Mouse (Mus musculus) neural tube, embryonic 12.5 days (tissue): Measurements from ENCODE around the gene Tfec. TPM values are rescaled to one million over a fixed set of nuclear protein-coding genes. Genes with fewer than 3 reads are reported as not detected.

Experiments used
- ATAC-seq: fragments of 200-750 bp; cut with Nextera tagmentation; 2 replicates; pipeline ENCODE4 v1.8.0; 2017; ENCODE audit warnings: low read depth, mild to moderate bottlenecking, moderate TSS enrichment, moderate library complexity; ENCODE audit not compliant: low FRiP score
- H3K27ac ChIP-seq: fragments of 300-500 bp; sonication (generic); 2 replicates; pipeline ENCODE4 v1.5.1; 2016
- H3K27me3 ChIP-seq: fragments of 300-500 bp; sonication (generic); replicated peaks from 2 replicates; pipeline ENCODE4 v1.6.1; 2016; ENCODE audit warnings: mild to moderate bottlenecking
- H3K36me3 ChIP-seq: fragments of 300-500 bp; sonication (generic); 2 replicates; pipeline ENCODE4 v1.6.1; 2016; ENCODE audit warnings: mild to moderate bottlenecking
- H3K4me1 ChIP-seq: fragments of 300-500 bp; sonication (generic); 2 replicates; pipeline ENCODE4 v1.6.1; 2016
- H3K4me2 ChIP-seq: fragments of 300-500 bp; sonication (generic); replicated peaks from 2 replicates; pipeline ENCODE4 v1.6.1; 2016; ENCODE audit warnings: mild to moderate bottlenecking
- H3K4me3 ChIP-seq: fragments of 300-500 bp; sonication (generic); 2 replicates; pipeline ENCODE4 v1.5.1; 2016
- H3K9ac ChIP-seq: fragments of 300-500 bp; sonication (generic); 2 replicates; pipeline ENCODE4 v1.6.1; 2016; ENCODE audit warnings: mild to moderate bottlenecking
- H3K9me3 ChIP-seq: fragments of 300-500 bp; sonication (generic); 2 replicates; pipeline ENCODE4 v1.6.1; 2016; ENCODE audit warnings: mild to moderate bottlenecking
- WGBS: fragments of 180-500 bp; shearing (Covaris S2); methylation state at CpG from one replicate; pipeline ENCODE4 v1.1.7; 2016; 5-methylcytosine and 5-hydroxymethylcytosine counted together
- polyA plus RNA-seq: library from polyadenylated mRNA; unstranded; fragments of >200 nt; fragmentation: Nextera tagmentation; extraction: Ambion mirVana; gene quantifications from 2 replicates; pipeline ENCODE4 v1.2.1, GENCODE M21; 2016

Gene Tfec
- 0.43 and 0.71 TPM in 2 replicates for polyA plus RNA-seq

DNA sequence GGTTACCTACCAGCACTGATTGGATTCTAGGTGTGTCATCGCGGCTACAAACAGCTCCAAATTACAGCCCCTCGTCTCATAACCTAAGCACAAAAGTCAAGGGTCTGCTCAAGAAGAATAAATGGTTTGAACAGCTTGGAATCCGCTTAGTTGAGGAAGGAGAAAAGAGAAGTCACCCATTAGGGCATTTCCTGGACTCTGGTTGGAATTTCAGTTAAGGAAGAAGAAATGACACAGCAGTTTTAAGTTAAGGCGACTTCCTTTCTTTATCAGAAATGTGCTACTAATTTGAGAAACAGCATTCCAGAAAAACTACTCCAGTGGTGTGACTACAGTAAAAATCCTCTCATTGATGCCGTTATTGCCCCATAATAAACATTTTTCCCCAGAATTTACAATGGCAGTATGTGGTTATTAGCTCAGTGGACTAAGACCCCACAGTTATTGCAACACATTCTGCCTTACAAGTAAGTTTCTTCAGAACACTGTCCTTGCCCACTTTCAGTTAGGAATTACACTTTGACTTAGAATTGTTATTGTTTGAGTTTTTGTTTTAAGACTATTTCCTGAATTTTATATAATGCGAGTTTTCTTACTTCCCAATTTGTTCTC, at the start of gene Tfec:
Gene Tfec (minus strand): TSS at position 191 of the 612 bp plus-strand sequence.
- no peak for ATAC-seq
- H3K4me1 ChIP-seq: no peaks in the 10 kb centered on the region
- no peaks in the 10 kb centered on the region for H3K27me3 ChIP-seq
- WGBS: 87% methylated on average over 7 of the region's 7 CpGs
- no peaks in the 10 kb centered on the region for H3K9me3 ChIP-seq
- H3K36me3 ChIP-seq: no peaks in the 10 kb centered on the region
- no peak within 1 kb of the TSS for H3K4me3 ChIP-seq
- no peak within 1 kb of the TSS for H3K4me2 ChIP-seq
- no peak within 1 kb of the TSS for H3K27ac ChIP-seq
- H3K9ac ChIP-seq: no peak within 1 kb of the TSS

DNA sequence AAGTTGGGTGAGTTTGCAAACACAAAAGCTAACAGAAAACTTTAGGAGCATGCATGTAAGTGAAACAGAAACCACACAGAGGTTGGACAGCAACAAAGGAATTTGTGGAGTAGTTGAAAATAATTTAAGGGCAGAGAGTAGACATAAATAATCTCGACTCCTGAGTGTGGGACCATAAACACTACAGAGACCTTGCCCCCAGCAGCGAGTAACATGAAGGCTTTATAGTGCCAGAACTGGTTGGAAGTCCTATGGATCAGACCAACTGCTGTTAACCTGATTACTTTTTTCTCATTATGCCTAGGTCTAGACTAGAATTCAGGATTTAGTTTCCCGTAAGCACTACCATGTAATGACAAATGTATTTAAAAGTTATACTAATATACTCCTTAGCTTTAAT, 49.6 kb upstream of the Tfec start:
- no peaks in the 10 kb centered on the region for H3K9me3 ChIP-seq
- H3K9ac ChIP-seq: no peak overlapping the region
- 55% methylated on average over 3 of the region's 3 CpGs for WGBS
- H3K27me3 ChIP-seq: no peaks in the 10 kb centered on the region
- H3K27ac ChIP-seq: no peak overlapping the region
- H3K4me2 ChIP-seq: no peak overlapping the region
- ATAC-seq: no peak
- H3K4me3 ChIP-seq: no peak overlapping the region
- H3K36me3 ChIP-seq: no peaks in the 10 kb centered on the region
- no peaks in the 10 kb centered on the region for H3K4me1 ChIP-seq

DNA sequence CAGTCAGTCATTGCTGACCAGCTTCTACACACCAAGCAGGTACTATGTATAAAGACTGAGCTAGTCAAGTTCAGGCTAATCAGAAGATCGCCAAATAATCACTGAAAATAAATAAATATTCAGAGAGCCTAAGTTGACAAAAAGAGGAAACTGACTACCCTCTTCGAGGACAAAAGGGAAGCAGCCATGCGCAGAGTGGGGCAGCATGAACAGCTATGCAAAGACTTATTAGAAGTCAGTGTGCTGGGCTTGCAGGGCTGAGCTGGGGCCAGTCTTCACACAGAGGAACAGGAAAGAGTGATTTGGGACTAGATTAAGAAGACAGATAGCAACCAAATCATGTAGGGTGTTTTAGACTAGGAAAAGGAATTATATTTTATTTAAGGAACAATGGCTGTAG, 45.3 kb upstream of the Tfec start:
- WGBS: 87% methylated on average over 3 of the region's 3 CpGs
- H3K4me1 ChIP-seq: no peaks in the 10 kb centered on the region
- H3K4me2 ChIP-seq: no peak overlapping the region
- no peak for ATAC-seq
- no peak overlapping the region for H3K4me3 ChIP-seq
- H3K9ac ChIP-seq: no peak overlapping the region
- H3K27ac ChIP-seq: no peak overlapping the region
- no peaks in the 10 kb centered on the region for H3K9me3 ChIP-seq
- no peaks in the 10 kb centered on the region for H3K27me3 ChIP-seq
- H3K36me3 ChIP-seq: no peaks in the 10 kb centered on the region

DNA sequence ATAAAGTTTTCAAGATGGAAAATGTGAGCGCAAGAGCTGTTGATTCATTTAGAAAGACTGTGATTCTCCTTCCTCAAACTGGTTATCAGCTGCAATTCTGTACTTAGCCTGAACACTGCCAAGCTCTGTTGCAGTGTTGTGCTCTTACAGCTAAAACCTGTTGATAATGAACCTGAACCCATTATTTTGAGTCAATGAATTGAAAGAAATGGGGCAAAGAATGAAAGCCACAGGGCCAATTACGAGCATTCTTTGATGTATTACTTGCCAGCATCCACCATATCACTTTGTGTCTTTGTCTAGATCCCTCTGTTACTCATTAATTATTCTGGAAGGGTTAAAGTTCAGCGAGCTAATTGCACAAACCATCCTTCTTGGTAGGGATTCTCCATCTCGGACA, 44.2 kb upstream of the Tfec start:
- WGBS: 50% methylated on average over 4 of the region's 4 CpGs
- H3K9ac ChIP-seq: no peak overlapping the region
- no peaks in the 10 kb centered on the region for H3K36me3 ChIP-seq
- H3K9me3 ChIP-seq: no peaks in the 10 kb centered on the region
- H3K4me1 ChIP-seq: no peaks in the 10 kb centered on the region
- no peak overlapping the region for H3K4me2 ChIP-seq
- no peak overlapping the region for H3K27ac ChIP-seq
- no peak for ATAC-seq
- no peaks in the 10 kb centered on the region for H3K27me3 ChIP-seq
- H3K4me3 ChIP-seq: no peak overlapping the region

DNA sequence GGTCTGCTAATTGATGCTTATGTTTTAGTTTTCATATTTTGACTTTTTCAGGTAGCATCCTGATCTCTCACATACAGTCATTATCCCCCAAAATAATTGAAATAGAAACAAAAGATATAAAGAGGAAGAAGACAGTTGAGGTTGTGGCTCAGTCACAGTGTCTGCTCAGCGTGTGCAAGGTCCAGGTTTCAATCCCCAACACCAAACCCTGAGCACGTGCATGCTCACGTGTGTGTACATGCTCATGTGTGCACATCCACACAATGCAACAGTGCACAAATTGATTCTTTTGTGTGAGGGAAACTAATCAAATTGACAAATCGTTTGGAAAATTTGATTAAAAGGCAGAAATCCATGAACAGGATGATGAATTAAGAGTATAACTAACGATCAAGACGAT, 32.8 kb upstream of the Tfec start:
- H3K4me3 ChIP-seq: no peak overlapping the region
- H3K9me3 ChIP-seq: no peaks in the 10 kb centered on the region
- H3K4me1 ChIP-seq: no peaks in the 10 kb centered on the region
- no peak overlapping the region for H3K4me2 ChIP-seq
- H3K9ac ChIP-seq: no peak overlapping the region
- no peak for ATAC-seq
- no peaks in the 10 kb centered on the region for H3K27me3 ChIP-seq
- WGBS: 88% methylated on average over 6 of the region's 6 CpGs
- H3K27ac ChIP-seq: no peak overlapping the region
- H3K36me3 ChIP-seq: no peaks in the 10 kb centered on the region

DNA sequence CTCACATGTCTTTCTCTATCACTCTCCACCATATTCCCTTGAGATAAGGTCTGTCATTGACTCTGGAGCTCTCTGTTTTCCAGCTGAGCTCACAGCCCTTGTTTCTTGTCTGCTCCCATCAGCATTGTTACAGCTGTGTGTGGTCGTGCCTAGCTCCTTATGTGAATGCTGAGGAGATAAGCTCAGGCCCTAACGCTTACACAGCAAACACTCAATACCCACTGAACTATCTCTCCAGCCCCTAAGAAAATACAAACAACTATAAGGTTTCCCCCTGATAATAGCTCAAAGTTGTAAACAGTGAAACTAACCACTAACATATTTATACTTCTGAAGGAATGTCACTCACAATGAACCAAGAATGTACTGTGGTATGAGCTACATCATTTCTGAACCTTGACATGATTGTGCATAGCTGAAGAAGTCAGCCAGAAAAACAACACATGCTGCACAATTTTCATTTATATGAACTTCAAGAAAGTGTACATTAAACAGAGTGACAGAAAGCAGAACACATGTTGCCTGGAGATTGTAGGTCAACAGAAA, 21.9 kb upstream of the Tfec start:
- Histone ChIP-seq H3K27ac (no peak overlapping the region), H3K4me3 (no peak overlapping the region), H3K9me3 (no peaks in the 10 kb centered on the region), H3K9ac (no peak overlapping the region), H3K36me3 (no peaks in the 10 kb centered on the region), H3K27me3 (no peaks in the 10 kb centered on the region), H3K4me1 (no peaks in the 10 kb centered on the region), H3K4me2 (no peak overlapping the region)
- WGBS: 70% methylated on average over 2 of the region's 2 CpGs
- no peak for ATAC-seq

DNA sequence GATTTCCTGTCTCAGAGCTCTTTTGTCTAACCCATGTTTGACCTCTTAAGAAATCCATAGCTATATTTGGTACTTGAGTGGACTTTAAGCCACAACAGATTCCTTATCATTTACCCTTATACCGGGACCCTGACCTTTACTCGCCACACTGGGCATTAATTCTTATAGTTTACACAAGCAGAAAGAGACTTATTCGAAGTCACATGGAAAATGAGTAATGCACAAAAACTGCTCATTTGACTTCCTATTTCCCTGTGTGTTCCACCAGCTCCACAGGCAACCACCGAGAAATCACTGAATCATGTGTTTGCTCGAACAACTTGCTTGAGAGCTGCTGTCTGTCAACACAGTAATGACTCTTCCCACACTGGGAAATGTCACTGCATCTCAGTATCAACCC, 6.4 kb downstream of the Tfec start:
- H3K9ac ChIP-seq: no peak overlapping the region
- no peaks in the 10 kb centered on the region for H3K36me3 ChIP-seq
- no peak overlapping the region for H3K4me2 ChIP-seq
- no peak overlapping the region for H3K27ac ChIP-seq
- no peak for ATAC-seq
- H3K27me3 ChIP-seq: no peaks in the 10 kb centered on the region
- H3K9me3 ChIP-seq: no peaks in the 10 kb centered on the region
- WGBS: 83% methylated on average over 5 of the region's 5 CpGs
- H3K4me1 ChIP-seq: no peaks in the 10 kb centered on the region
- no peak overlapping the region for H3K4me3 ChIP-seq

DNA sequence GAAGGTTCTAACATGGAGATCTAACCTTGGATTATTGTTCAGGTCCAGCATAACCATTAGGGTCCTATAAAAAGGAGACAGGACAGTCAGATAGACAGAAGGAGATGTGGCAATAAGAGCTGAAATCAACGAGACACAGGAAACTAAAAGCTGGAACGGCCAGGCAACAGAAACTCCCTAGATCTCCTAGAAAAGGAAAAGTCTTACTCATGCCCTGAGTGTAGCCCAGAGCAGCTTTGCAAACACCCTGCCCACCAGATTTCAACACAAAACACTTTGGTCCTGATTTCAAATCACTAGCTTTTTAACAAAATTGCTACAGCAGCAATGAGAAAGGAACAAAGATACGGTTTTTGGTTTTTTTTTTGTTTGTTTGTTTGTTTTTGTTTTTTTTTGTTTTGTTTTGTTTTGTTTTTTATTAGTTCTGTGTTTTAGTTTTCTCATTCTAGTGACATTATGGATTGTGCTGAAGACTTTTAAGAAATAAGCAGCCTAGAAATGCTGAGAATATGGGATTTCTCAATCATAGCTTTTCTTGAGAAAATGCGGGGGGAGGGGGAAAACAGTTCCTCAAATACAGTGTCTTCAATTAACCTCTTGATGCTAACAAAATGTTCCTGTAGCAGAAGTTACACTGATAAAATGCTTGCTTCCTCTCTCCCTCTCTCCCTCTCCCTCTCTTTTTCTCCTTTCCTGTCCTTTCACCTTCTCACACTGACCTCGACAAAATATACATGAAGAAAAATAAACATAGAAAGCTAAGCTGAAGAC, 14.5 kb downstream of the Tfec start:
- H3K4me1 ChIP-seq: no peaks in the 10 kb centered on the region
- 82% methylated on average over 5 of the region's 5 CpGs for WGBS

DNA sequence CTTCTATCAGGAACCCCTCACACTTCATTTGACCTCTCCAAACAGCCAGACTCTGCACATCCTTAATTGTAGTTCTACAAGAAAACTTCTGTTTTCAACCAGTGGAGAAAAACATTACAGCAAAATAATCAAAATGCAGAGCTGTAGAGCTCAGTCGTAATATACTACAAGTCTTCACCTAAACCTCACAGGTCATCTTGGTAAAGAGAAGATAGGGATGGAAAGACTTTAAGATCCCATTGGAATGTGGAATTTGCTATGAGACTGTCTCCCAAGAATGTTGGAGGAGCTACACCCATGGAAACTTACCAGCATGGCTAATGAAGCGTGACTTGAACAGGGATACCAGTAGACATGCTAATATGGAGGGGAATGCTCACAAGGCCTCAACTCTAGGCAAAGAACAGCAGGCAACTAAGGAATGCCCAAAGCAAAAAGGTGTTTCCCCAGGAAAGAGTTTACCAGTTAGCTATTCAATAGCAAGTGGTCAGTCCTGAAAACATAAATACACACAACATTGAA, 24.2 kb downstream of the Tfec start:
- H3K27me3 ChIP-seq: no peaks in the 10 kb centered on the region

More for the DNA sequence above, 14.5 kb downstream of the Tfec start:
- Histone ChIP-seq H3K36me3 (no peaks in the 10 kb centered on the region), H3K4me3 (no peak overlapping the region), H3K4me2 (no peak overlapping the region), H3K27ac (no peak overlapping the region), H3K9me3 (no peaks in the 10 kb centered on the region), H3K9ac (no peak overlapping the region), H3K27me3 (no peaks in the 10 kb centered on the region)
- ATAC-seq: no peak

DNA sequence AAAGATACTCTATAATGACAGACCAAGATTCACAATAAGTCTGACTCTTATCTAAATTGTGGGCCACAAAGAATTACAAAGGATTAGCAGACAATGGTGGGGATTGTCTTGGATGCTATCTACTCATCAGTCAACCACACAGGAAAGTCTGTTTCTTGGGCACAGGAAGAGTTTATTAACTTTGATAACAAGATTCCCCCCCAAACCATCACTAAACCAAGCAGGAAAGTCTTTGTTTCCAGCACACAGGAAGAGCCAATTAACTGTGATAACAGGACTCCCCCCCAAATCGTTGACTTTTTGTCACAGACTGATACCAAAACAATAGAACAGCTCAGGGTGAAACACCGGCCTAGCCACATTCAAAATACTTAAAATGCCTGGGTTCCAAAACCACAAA, 28.2 kb downstream of the Tfec start:
- WGBS: 61% methylated on average over 2 of the region's 2 CpGs
- H3K9me3 ChIP-seq: no peaks in the 10 kb centered on the region
- no peaks in the 10 kb centered on the region for H3K27me3 ChIP-seq
- no peak overlapping the region for H3K4me3 ChIP-seq
- no peak overlapping the region for H3K9ac ChIP-seq
- no peak for ATAC-seq
- no peaks in the 10 kb centered on the region for H3K4me1 ChIP-seq
- H3K4me2 ChIP-seq: no peak overlapping the region
- no peaks in the 10 kb centered on the region for H3K36me3 ChIP-seq
- no peak overlapping the region for H3K27ac ChIP-seq

More for the DNA sequence above, 24.2 kb downstream of the Tfec start:
- ATAC-seq: no peak
- Histone ChIP-seq H3K9ac (no peak overlapping the region), H3K27ac (no peak overlapping the region), H3K4me1 (no peaks in the 10 kb centered on the region), H3K4me3 (no peak overlapping the region), H3K9me3 (no peaks in the 10 kb centered on the region), H3K4me2 (no peak overlapping the region), H3K36me3 (no peaks in the 10 kb centered on the region)
- 96% methylated on average over 2 of the region's 2 CpGs for WGBS

DNA sequence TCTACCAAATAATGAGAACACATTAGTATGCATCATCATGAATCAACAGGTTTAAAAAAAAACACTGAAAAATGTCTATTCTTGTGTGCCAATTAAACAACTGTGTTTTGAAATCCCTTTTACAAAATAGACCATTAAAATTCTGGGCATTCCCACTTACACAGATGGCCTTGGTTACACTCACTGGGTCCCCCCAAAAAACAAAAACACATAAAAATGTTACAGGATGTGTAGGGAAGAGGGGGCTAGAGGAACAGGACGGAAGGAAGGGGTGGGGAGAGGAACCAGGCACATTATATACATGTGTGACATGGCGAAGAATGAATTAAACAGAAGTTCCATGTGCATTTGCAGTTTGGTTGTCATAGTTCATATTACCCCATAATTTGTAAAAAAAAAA, 29.9 kb downstream of the Tfec start:
- Histone ChIP-seq H3K4me2 (no peak overlapping the region), H3K27ac (no peak overlapping the region), H3K9ac (no peak overlapping the region), H3K4me1 (no peaks in the 10 kb centered on the region), H3K27me3 (no peaks in the 10 kb centered on the region), H3K4me3 (no peak overlapping the region), H3K9me3 (no peaks in the 10 kb centered on the region), H3K36me3 (no peaks in the 10 kb centered on the region)
- no peak for ATAC-seq
- 78% methylated on average over 2 of the region's 2 CpGs for WGBS

DNA sequence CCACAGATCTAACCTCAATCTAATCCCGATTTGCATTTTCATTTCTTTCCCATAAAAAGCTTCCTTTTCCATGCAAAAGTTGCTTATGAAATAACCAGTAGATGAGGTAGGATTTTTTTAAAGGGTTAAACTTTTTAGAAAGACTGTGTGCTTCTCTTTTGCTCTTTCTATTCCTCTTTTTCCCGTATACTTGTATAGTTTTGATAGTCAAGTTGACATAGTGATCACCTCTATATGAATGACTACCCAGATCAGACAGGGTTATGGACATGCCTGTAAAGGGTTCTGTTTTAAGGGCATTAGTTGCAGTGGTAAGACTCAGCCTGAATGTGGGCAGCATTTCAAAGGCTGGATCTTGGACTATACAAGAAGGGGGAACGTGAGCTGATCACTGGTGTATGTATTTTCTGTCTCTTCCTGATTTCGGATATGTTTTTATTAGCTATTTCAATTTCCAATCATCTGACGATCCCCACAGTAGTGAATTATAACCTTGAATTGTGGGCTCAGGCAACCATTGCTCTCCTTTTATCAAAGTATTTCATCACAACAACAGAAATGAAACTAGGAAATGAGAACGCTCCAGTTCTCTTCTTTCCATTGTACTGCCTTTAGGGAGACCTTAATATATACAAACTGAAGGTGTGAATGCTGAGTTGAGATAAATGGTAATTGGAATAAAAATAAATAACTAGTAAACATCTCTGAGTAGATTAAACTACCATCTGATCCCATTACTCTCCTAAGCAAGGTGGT, 35.3 kb downstream of the Tfec start:
- no peak for ATAC-seq
- Histone ChIP-seq H3K4me2 (no peak overlapping the region), H3K27me3 (no peaks in the 10 kb centered on the region), H3K4me3 (no peak overlapping the region), H3K9me3 (no peaks in the 10 kb centered on the region), H3K27ac (no peak overlapping the region), H3K36me3 (no peaks in the 10 kb centered on the region), H3K9ac (no peak overlapping the region), H3K4me1 (no peaks in the 10 kb centered on the region)
- 93% methylated on average over 6 of the region's 6 CpGs for WGBS
